Mouse (Mus musculus) R1 (cell line): ENCODE measurements at regions not wholly inside any gene's neighbourhood (a gene's known extent, or its start where the extent isn't known, plus 50 kb on each side); places are given as distances from the start of the nearest gene placed in this dataset.

Experiments
- DNase-seq: peaks from one replicate; pipeline ENCODE4 v3.0.0-alpha.2; 2018; ENCODE audit warnings: low read depth, low spot score

GRCm38 (mm10) chr10:111558675-111559340 lies 52.7 kb downstream of the Phlda1 start:
- DNase-seq: no peak

- DNase-seq: peak; percentile 79
Measured at GRCm38 (mm10) chr10:111559341-111560246, 53.5 kb downstream of the Phlda1 start.

- peak; percentile 59 for DNase-seq
Measured at GRCm38 (mm10) chr10:111562628-111563027, 56.5 kb downstream of the Phlda1 start.

GRCm38 (mm10) chr10:111566873-111567381 lies 60.8 kb downstream of the Phlda1 start:
- no peak for DNase-seq

GRCm38 (mm10) chr10:111570501-111571258 lies 64.6 kb downstream of the Phlda1 start:
- DNase-seq: peak; percentile 74

- peak; percentile 99 for DNase-seq
Measured at GRCm38 (mm10) chr10:111574231-111574630, 68.1 kb downstream of the Phlda1 start.

GRCm38 (mm10) chr10:111574812-111575211 lies 68.7 kb downstream of the Phlda1 start:
- peak; percentile 94 for DNase-seq

GRCm38 (mm10) chr10:111575256-111575655 lies 69.2 kb downstream of the Phlda1 start:
- DNase-seq: peak; percentile 91

GRCm38 (mm10) chr10:111575926-111576325 lies 69.8 kb downstream of the Phlda1 start:
- DNase-seq: peak; percentile 99

- DNase-seq: no peak
Measured at GRCm38 (mm10) chr10:111576395-111577069, 70.4 kb downstream of the Phlda1 start.

- DNase-seq: no peak
Measured at GRCm38 (mm10) chr10:111578536-111578935, 72.5 kb downstream of the Phlda1 start.

GRCm38 (mm10) chr10:111579481-111579880 lies 73.4 kb downstream of the Phlda1 start:
- peak; percentile 85 for DNase-seq

GRCm38 (mm10) chr10:111580401-111581100 lies 74.5 kb downstream of the Phlda1 start:
- DNase-seq: no peak

GRCm38 (mm10) chr10:111581847-111582246 lies 75.8 kb downstream of the Phlda1 start:
- no peak for DNase-seq

- no peak for DNase-seq
Measured at GRCm38 (mm10) chr10:111582321-111583123, 76.4 kb downstream of the Phlda1 start.

GRCm38 (mm10) chr10:111583124-111583743 lies 77.1 kb downstream of the Phlda1 start:
- peak; percentile 52 for DNase-seq

GRCm38 (mm10) chr10:111583744-111584152 lies 77.7 kb downstream of the Phlda1 start:
- peak; percentile 76 for DNase-seq

- DNase-seq: no peak
Measured at GRCm38 (mm10) chr10:111587891-111588611, 82.0 kb downstream of the Phlda1 start.
